Comparison of ENCODE assay signal across 14 mouse cellular contexts in the genomic region with DNA sequence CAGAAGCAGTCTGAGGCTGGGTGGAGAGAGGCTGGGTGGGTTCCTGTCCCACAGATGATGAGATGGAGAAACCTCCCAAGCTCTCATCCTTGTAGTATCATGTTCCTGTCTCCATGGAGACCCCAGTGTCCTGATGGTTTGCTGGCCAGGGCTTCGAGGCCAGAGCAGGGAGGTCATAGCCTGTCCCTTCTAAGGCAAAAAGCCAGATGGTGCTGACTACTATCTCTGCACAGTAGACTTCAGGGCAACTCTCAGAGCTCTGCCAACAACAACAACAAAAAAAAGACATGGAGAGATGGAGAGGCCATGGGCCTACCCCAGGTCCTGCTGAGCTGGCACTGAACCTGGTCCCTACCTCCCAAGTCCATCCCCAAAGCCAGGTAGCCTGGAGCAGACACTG.
A peak's percentile ranks its signal among the peaks of the same experiment; 100 is the strongest.
DNase-seq lines count a peak whose midpoint lies in the region; ATAC-seq and TF ChIP-seq lines count a peak whose summit lies in the region.
"Had no signal": no experiment of that assay in that cellular context is flagged by ENCODE, and none has a peak within 500 bp of the region (broad histone marks: within the 10 kb centered on the region; RNA-seq: fewer than 3 reads in every experiment).

No protein-coding gene starts in this region.

- H3K27me3 ChIP-seq in heart, embryonic 10.5 days (ENCODE audit: insufficient read depth, poor library complexity, severe bottlenecking) = 0 out of 2 replicates have a peak, but pooled peaks cover 8% of the 10 kb centered on the region
- H3K27me3 ChIP-seq in lung, postnatal 0 days (replicated peaks; ENCODE audit: insufficient read depth, low read length) = no peaks in the 10 kb centered on the region
- no peaks in the 10 kb centered on the region for H3K27me3 ChIP-seq in liver, embryonic 16.5 days (ENCODE audit: control insufficient read depth, insufficient read depth, low read depth, low read length)
- H3K27me3 ChIP-seq: limb, embryonic 13.5 days had no signal

- H3K9me3 ChIP-seq in heart, embryonic 10.5 days = no peaks in the 10 kb centered on the region
- no peaks in the 10 kb centered on the region for H3K9me3 ChIP-seq in lung, postnatal 0 days (ENCODE audit: low read length)
- H3K9me3 ChIP-seq in liver, embryonic 16.5 days (replicated peaks; ENCODE audit: control insufficient read depth, low read length) = no peaks in the 10 kb centered on the region
- H3K9me3 ChIP-seq: limb, embryonic 13.5 days had no signal

- no peak overlapping the region for H3K4me2 ChIP-seq in lung, postnatal 0 days (replicated peaks; ENCODE audit: low read depth, low read length)
- H3K4me2 ChIP-seq in liver, embryonic 16.5 days (ENCODE audit: low read depth, low read length) = no peak overlapping the region
- H3K4me2 ChIP-seq: heart, embryonic 11.5 days; limb, embryonic 13.5 days had no signal

- H3K4me1 ChIP-seq in heart, embryonic 10.5 days = peaks cover 39% of the 10 kb centered on the region
- peaks cover 6% of the 10 kb centered on the region; the same call in 1 of the 2 replicates for H3K4me1 ChIP-seq in lung, postnatal 0 days (ENCODE audit: insufficient read depth, low read depth, low read length)
- H3K4me1 ChIP-seq in bone marrow, adult 2 months (ENCODE audit: control insufficient read depth, insufficient read depth, low read length) = peaks cover 20% of the 10 kb centered on the region
- H3K4me1 ChIP-seq in liver, embryonic 16.5 days (ENCODE audit: control insufficient read depth, low read depth, low read length) = peaks cover 62% of the 10 kb centered on the region

- no peak overlapping the region for H3K4me3 ChIP-seq in heart, embryonic 10.5 days
- H3K4me3 ChIP-seq in lung, postnatal 0 days (ENCODE audit: low read depth, low read length) = no peak overlapping the region
- H3K4me3 ChIP-seq in bone marrow, adult 2 months (replicated peaks; ENCODE audit: control insufficient read depth, low read depth, low read length) = peak overlapping the region; percentile 31
- no peak overlapping the region for H3K4me3 ChIP-seq in liver, embryonic 16.5 days (ENCODE audit: low read depth, low read length)
- H3K4me3 ChIP-seq: limb, embryonic 13.5 days; myocyte had no signal

- DNase-seq in heart, embryonic 10.5 days (ENCODE audit: low spot score) = no peak
- DNase-seq in heart, postnatal 14 days = no peak
- DNase-seq in lung, postnatal 0 days (ENCODE audit: low spot score) = no peak
- no peak for DNase-seq in lung, postnatal 36 days
- DNase-seq in spleen, postnatal 10 days (ENCODE audit: low spot score in 2 of 2) = no peak
- no peak for DNase-seq in adrenal gland, postnatal 36 days
- DNase-seq: adrenal gland, postnatal 14 days; cerebellum, adult 11-12 months; kidney, adult 18-20 months had no signal

- no peak for ATAC-seq in lung, postnatal 0 days
- no peak for ATAC-seq in liver, embryonic 16.5 days (ENCODE audit: low read depth)

- H3K36me3 ChIP-seq in heart, embryonic 10.5 days = no peaks in the 10 kb centered on the region
- no peaks in the 10 kb centered on the region for H3K36me3 ChIP-seq in lung, postnatal 0 days (ENCODE audit: insufficient read depth, low read length)
- no peaks in the 10 kb centered on the region for H3K36me3 ChIP-seq in liver, embryonic 16.5 days (ENCODE audit: control insufficient read depth, insufficient read depth)
- H3K36me3 ChIP-seq: limb, embryonic 13.5 days had no signal

- intact Hi-C loops in heart, postnatal 14 days (cut with DNase I) = no loop called here

- 38% methylated on average over 1 of the region's 1 CpGs for WGBS in heart, embryonic 10.5 days
- 71% methylated on average over 1 of the region's 1 CpGs for WGBS in lung, postnatal 0 days
- WGBS in bone marrow, adult 2 months = 33% methylated on average over 1 of the region's 1 CpGs
- WGBS in liver, embryonic 16.5 days (ENCODE audit: insufficient replicate concordance) = 53% methylated on average over 1 of the region's 1 CpGs

- TF ChIP-seq POLR2A in bone marrow, adult 2 months (IDR thresholded peaks at IDR 0.05; ENCODE audit: borderline replicate concordance, control insufficient read depth, low read depth, low read length) = no peak

- no peak overlapping the region for H3K9ac ChIP-seq in lung, postnatal 0 days (replicated peaks; ENCODE audit: low read depth)
- H3K9ac ChIP-seq in liver, embryonic 16.5 days (ENCODE audit: low read depth, low read length) = peak overlapping the region; percentile 43; the same call in 1 of the 2 replicates
- H3K9ac ChIP-seq: limb, embryonic 13.5 days had no signal

- TF ChIP-seq EP300 in lung, postnatal 0 days (IDR thresholded peaks at IDR 0.05) = no peak

- TF ChIP-seq CTCF in lung, postnatal 0 days (IDR thresholded peaks at IDR 0.05) = no peak
- no peak for TF ChIP-seq CTCF in bone marrow, adult 2 months (IDR thresholded peaks at IDR 0.05; ENCODE audit: control insufficient read depth, insufficient read depth, low read length)

- H3K27ac ChIP-seq in heart, embryonic 10.5 days = 0 out of 2 replicates have a peak overlapping the region, but pooled peaks have one; percentile 13
- peak overlapping the region; percentile 59; the same call in 1 of the 2 replicates for H3K27ac ChIP-seq in lung, postnatal 0 days (ENCODE audit: low read length)
- peak overlapping the region; percentile 96 for H3K27ac ChIP-seq in bone marrow, adult 2 months (ENCODE audit: control insufficient read depth, insufficient read depth, low read depth, low read length, poor library complexity)
- H3K27ac ChIP-seq in liver, embryonic 16.5 days (ENCODE audit: low read length) = peak overlapping the region; percentile 79
- H3K27ac ChIP-seq: limb, embryonic 13.5 days had no signal

Comparison
In these comparisons a context has a peak if more than half of its experiments do, and no peak if none do; other contexts are left out.
1. H3K27ac ChIP-seq: peak in every context shown above with its lines; median percentile 96 in bone marrow, adult 2 months; 79 in liver, embryonic 16.5 days; 59 in lung, postnatal 0 days; 13 in heart, embryonic 10.5 days.